Mouse (Mus musculus): ENCODE results near the gene Rnf114. TPM values are rescaled to one million over a fixed set of nuclear protein-coding genes. Genes with fewer than 3 reads are reported as not detected.

The Rnf114 gene
- polyA plus RNA-seq, 1 experiment = 33.5 TPM

DNA sequence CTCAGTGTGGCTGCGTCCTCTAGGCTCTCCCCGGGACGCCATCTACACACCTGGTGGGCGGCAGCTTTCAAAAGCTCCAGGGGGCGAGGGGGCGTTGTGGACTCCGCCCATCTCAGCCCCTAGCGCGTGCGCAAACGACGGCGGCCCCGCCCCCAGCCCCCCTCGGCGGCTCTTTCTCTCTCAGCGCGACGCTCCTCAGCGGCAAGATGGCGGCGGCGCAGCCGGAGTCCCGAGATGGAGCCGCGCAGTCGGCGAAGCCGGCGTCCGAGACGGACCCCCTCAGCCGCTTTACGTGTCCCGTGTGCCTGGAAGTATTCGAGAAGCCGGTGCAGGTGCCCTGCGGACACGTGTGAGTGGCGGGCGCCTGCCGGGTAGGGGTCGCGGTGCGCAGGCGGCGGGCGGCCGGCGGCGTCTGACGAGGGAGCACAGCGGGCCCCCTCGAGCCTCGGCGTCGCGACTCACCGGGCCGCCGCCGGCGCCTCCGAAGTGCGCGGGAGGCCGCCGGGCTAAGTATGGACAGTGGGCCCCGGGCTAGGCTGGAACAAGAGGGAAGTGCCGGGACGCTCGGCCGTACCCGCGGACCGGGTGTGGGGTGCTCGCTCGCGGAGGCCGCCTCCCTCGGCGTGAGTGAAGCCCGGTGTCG, 10.9 kb downstream of the Rnf114 start:
- peaks cover 3% of the 10 kb centered on the region for H3K4me1 ChIP-seq (ENCODE audit: control insufficient read depth, insufficient read depth, low read length)
- TF ChIP-seq POLR2A (IDR thresholded peaks at IDR 0.05; ENCODE audit: borderline replicate concordance, control insufficient read depth, low read depth, low read length) = peak; percentile 70; the same call in 1 of the 2 replicates
- no peak for TF ChIP-seq CTCF (IDR thresholded peaks at IDR 0.05; ENCODE audit: control insufficient read depth, insufficient read depth, low read length)
- WGBS = under 1% methylated on average over 85 of the region's 85 CpGs
- peak overlapping the region; percentile 82 for H3K27ac ChIP-seq (ENCODE audit: control insufficient read depth, insufficient read depth, low read depth, low read length, poor library complexity)
- H3K4me3 ChIP-seq (replicated peaks; ENCODE audit: control insufficient read depth, low read depth, low read length) = peak overlapping the region; percentile 79

DNA sequence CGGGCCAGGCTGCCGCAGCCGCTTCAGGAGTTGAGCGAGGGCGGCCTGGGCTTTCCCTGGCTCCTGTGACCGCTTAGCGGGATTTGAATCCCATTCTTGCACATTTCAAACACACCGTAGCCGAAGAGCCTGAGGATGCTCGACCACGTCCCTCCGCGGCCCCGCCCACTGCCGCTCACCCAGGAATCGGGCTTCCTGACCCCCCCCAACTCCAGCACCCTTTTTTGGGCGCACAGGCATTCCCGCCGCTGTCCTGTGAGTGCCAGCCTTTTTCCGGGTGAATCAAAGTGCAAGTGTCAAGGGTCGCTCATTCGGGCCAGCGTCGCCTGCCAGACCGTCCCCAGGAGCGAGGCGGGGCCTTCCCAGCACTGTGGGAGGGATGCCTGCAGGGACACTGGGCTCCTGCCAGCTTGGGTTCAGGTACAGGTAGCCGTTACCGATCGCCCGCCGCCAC, 11.5 kb downstream of the Rnf114 start:
- Histone ChIP-seq H3K4me1 (ENCODE audit: control insufficient read depth, insufficient read depth, low read length) (peaks cover 3% of the 10 kb centered on the region), H3K27ac (ENCODE audit: control insufficient read depth, insufficient read depth, low read depth, low read length, poor library complexity) (peak overlapping the region; percentile 82), H3K4me3 (replicated peaks; ENCODE audit: control insufficient read depth, low read depth, low read length) (peak overlapping the region; percentile 79)
- TF ChIP-seq CTCF (IDR thresholded peaks at IDR 0.05; ENCODE audit: control insufficient read depth, insufficient read depth, low read length) (no peak), POLR2A (IDR thresholded peaks at IDR 0.05; ENCODE audit: borderline replicate concordance, control insufficient read depth, low read depth, low read length) (no peak)
- 1% methylated on average over 32 of the region's 32 CpGs for WGBS

DNA sequence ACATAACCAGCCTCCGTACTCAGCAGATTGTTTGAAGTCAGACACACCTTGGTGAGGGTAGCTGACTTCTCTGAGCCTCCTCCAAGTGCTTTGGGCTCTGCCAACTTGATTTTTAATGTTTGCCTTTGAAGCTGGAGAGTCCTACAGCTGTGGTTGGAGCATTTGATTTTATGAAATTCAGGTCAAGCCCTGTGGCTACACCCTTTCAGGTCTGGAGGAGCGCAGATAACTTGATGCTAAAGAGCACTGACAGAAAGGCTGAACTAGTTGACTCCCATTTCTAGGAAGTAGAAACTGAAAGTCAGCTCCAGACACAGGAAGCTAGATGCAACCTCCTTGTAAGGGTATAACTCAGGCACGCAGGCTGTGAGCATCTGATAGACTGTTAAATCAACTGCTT, 12.7 kb downstream of the Rnf114 start:
- Histone ChIP-seq H3K4me3 (replicated peaks; ENCODE audit: control insufficient read depth, low read depth, low read length) (peak overlapping the region; percentile 59), H3K27ac (ENCODE audit: control insufficient read depth, insufficient read depth, low read depth, low read length, poor library complexity) (peak overlapping the region; percentile 82), H3K4me1 (ENCODE audit: control insufficient read depth, insufficient read depth, low read length) (peaks cover 3% of the 10 kb centered on the region)
- TF ChIP-seq CTCF (IDR thresholded peaks at IDR 0.05; ENCODE audit: control insufficient read depth, insufficient read depth, low read length) (no peak), POLR2A (IDR thresholded peaks at IDR 0.05; ENCODE audit: borderline replicate concordance, control insufficient read depth, low read depth, low read length) (no peak)
- 5% methylated on average over 3 of the region's 3 CpGs for WGBS

DNA sequence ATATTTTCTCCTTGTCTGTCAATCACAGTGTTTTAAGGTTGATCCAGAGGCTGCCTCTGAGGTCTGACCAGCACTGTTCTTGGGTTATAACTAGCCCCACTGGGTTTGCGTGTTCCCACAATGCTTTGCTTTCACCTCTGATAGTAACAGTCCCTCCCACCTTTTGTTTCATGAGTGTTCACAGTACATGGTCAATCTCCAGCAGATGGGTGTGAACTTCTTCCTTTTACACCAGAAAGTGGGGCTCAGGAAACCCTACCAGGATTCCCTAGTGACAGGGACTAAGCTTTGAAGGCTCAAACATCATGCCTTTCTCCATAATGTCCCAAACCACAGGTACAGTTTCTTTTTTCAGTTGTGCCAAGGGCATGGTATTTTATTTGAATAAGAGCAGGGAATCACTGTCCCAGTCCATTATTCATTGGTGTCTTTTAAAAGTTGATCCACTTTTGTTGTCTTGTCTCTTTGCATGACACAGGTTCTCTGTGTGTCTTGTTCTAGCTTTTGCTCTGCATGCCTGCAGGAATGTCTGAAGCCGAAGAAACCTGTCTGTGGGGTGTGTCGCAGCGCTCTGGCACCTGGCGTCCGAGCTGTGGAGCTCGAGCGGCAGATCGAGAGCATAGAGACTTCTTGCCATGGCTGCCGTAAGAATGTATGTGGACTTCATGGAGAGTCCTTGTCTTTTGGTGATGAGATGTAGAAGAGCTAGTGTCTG, 14.3 kb downstream of the Rnf114 start:
- H3K27ac ChIP-seq (ENCODE audit: control insufficient read depth, insufficient read depth, low read depth, low read length, poor library complexity) = no peak overlapping the region
- H3K4me1 ChIP-seq (ENCODE audit: control insufficient read depth, insufficient read depth, low read length) = peaks cover 3% of the 10 kb centered on the region
- 93% methylated on average over 10 of the region's 10 CpGs for whole genome bisulfite sequencing
- no peak for TF ChIP-seq CTCF (IDR thresholded peaks at IDR 0.05; ENCODE audit: control insufficient read depth, insufficient read depth, low read length)
- H3K4me3 ChIP-seq (replicated peaks; ENCODE audit: control insufficient read depth, low read depth, low read length) = no peak overlapping the region

DNA sequence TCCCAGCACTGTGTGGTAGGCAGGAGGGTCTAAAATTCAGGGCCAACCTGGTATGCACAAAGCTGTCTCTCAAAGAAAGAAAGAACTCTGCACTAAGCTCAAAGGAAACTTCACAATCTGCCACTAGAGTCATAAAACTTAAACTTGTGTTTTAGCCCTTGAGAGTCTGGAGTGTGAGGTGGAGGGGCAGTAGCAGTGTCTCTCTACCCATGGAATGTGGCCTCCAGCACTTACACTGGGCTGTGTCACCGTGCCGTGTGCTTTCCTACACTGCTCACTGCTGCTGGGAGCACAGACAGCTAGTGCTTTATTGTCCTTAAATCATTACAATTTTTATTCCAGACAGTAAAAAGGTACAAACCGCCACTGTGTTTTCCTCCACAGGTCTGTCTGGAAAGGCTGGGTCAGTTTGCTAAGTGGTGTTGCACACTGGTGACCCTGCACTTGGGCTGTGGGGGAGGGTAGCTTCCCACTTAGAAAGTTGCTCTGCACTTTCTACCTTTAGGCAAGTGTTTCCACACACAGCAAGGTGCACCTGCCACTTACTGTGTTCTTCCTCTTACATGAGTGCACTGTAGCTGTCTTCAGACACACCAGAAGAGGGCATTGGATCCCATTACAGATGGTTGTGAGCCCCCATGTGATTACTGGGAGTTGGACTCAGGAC, 15.4 kb downstream of the Rnf114 start:
- Histone ChIP-seq H3K27ac (ENCODE audit: control insufficient read depth, insufficient read depth, low read depth, low read length, poor library complexity) (no peak overlapping the region), H3K4me3 (replicated peaks; ENCODE audit: control insufficient read depth, low read depth, low read length) (no peak overlapping the region), H3K4me1 (ENCODE audit: control insufficient read depth, insufficient read depth, low read length) (peaks cover 2% of the 10 kb centered on the region)
- 86% methylated on average over 3 of the region's 3 CpGs for WGBS
- TF ChIP-seq POLR2A (IDR thresholded peaks at IDR 0.05; ENCODE audit: borderline replicate concordance, control insufficient read depth, low read depth, low read length) (no peak), CTCF (IDR thresholded peaks at IDR 0.05; ENCODE audit: control insufficient read depth, insufficient read depth, low read length) (no peak)

DNA sequence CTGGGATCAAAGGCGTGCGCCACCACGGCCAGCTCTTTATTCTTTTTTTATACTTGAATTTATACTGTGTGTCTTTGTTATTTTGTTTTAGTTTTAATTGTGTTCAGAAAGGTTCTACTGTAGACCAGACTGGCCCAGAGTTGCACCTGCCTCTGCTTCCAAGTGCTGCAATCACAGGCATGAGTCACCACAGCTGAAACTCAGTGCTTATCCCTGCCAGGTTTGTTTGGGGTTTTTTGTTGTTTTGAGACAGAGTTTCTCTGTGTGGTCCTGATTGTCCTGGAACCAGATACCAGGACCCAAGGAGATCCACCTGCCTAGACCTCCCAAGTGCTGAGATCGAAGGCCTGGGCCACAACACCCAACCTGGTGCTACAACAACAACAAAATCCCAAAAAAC, 16.1 kb downstream of the Rnf114 start:
- no peak for TF ChIP-seq POLR2A (IDR thresholded peaks at IDR 0.05; ENCODE audit: borderline replicate concordance, control insufficient read depth, low read depth, low read length)
- TF ChIP-seq CTCF (IDR thresholded peaks at IDR 0.05; ENCODE audit: control insufficient read depth, insufficient read depth, low read length) = no peak
- WGBS = 86% methylated on average over 4 of the region's 4 CpGs

DNA sequence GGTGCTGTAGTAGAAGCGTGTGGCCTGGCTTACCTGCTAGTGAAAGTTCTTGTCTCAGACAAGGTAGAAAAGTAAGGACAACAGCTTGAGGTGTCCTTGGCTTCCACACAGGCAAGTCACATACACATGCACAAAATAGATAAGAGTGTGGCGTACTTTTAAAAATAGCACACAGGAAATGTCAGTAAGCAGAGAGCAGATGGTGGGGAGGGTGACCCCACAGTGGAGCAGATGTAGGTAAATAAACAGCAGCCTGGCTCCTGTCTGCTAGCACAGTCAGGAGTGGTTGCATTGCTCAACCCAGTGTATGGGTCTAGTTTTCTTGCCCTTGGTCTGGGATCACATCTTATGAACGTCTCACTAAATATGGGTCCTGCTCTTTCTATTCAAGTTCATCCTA, 18.0 kb downstream of the Rnf114 start:
- no peak overlapping the region; the same call in 1 of the 2 replicates for H3K27ac ChIP-seq (ENCODE audit: control insufficient read depth, insufficient read depth, low read depth, low read length, poor library complexity)
- H3K4me1 ChIP-seq (ENCODE audit: control insufficient read depth, insufficient read depth, low read length) = peaks cover under 1% of the 10 kb centered on the region; the same call in 1 of the 2 replicates
- no peak overlapping the region for H3K4me3 ChIP-seq (replicated peaks; ENCODE audit: control insufficient read depth, low read depth, low read length)
- TF ChIP-seq POLR2A (IDR thresholded peaks at IDR 0.05; ENCODE audit: borderline replicate concordance, control insufficient read depth, low read depth, low read length) (no peak), CTCF (IDR thresholded peaks at IDR 0.05; ENCODE audit: control insufficient read depth, insufficient read depth, low read length) (no peak)
- 41% methylated on average over 3 of the region's 3 CpGs for WGBS

More for the DNA sequence above, 16.1 kb downstream of the Rnf114 start:
- Histone ChIP-seq H3K4me1 (ENCODE audit: control insufficient read depth, insufficient read depth, low read length) (peaks cover 2% of the 10 kb centered on the region), H3K27ac (ENCODE audit: control insufficient read depth, insufficient read depth, low read depth, low read length, poor library complexity) (no peak overlapping the region), H3K4me3 (replicated peaks; ENCODE audit: control insufficient read depth, low read depth, low read length) (no peak overlapping the region)

DNA sequence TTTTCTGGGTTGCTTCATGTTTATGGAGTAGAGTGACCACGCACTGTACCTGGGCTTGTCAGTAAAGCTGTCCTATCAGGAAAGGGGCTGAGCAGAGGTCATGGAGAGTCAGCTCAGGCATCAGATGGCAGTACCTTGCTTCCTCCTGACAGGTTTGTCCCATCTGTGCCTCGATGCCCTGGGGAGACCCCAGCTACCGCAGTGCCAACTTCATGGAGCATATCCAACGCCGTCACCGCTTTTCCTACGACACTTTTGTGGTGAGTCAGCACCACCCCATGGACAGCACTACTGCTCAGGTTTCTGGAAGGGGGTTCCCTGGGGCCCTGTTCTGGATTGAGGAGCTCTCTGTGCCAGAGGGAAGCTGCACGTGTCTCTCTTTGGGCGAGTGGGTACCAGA, 19.9 kb downstream of the Rnf114 start:
- Histone ChIP-seq H3K4me1 (ENCODE audit: control insufficient read depth, insufficient read depth, low read length) (no peaks in the 10 kb centered on the region; the same call in 1 of the 2 replicates), H3K4me3 (replicated peaks; ENCODE audit: control insufficient read depth, low read depth, low read length) (no peak overlapping the region), H3K27ac (ENCODE audit: control insufficient read depth, insufficient read depth, low read depth, low read length, poor library complexity) (no peak overlapping the region)
- no peak for TF ChIP-seq POLR2A (IDR thresholded peaks at IDR 0.05; ENCODE audit: borderline replicate concordance, control insufficient read depth, low read depth, low read length)
- TF ChIP-seq CTCF (IDR thresholded peaks at IDR 0.05; ENCODE audit: control insufficient read depth, insufficient read depth, low read length) = no peak
- 91% methylated on average over 9 of the region's 9 CpGs for WGBS
